Comparison of ENCODE assay signal across 8 mouse cellular contexts in the genomic region with DNA sequence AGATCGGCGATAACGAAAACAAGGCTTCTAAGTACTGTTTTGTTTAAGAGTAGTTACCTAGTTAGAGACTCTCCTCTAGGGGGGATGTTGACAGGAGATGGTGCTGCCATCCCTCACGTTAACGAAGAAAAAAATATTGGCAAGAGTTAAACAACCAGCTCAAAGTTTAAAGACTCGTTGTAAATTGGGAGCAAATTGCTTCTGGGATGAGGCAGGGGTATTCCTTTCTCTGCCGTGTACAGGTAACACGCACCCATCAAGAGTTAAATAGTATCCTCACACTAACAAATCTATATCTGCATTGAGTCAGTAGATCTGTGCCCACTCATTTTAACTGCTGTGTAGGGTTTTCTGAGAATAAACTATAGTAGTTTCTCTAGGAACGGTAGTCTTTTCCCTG. TPM values are rescaled to one million over a fixed set of nuclear protein-coding genes. Genes with fewer than 3 reads are reported as not detected.
DNase-seq lines count a peak whose midpoint lies in the region; ATAC-seq and TF ChIP-seq lines count a peak whose summit lies in the region.

No protein-coding gene starts in this region.

- no peaks in the 10 kb centered on the region for H3K9me3 ChIP-seq in embryonic facial prominence, embryonic 14.5 days (ENCODE audit: control insufficient read depth, low read length)
- H3K9me3 ChIP-seq in intestine, embryonic 16.5 days (ENCODE audit: control insufficient read depth, low read length): no peaks in the 10 kb centered on the region
- H3K9me3 ChIP-seq in neural tube, embryonic 13.5 days: no peaks in the 10 kb centered on the region

- peak overlapping the region; percentile 57 for H3K4me2 ChIP-seq in embryonic facial prominence, embryonic 14.5 days (ENCODE audit: low read depth, low read length)
- peak overlapping the region; percentile 77 for H3K4me2 ChIP-seq in intestine, embryonic 16.5 days (ENCODE audit: low read depth, low read length)
- H3K4me2 ChIP-seq in neural tube, embryonic 13.5 days: peak overlapping the region; percentile 81

- H3K9ac ChIP-seq in embryonic facial prominence, embryonic 14.5 days (ENCODE audit: low read depth, low read length): peak overlapping the region; percentile 93
- peak overlapping the region; percentile 95 for H3K9ac ChIP-seq in intestine, embryonic 16.5 days (ENCODE audit: low read depth, low read length)
- H3K9ac ChIP-seq in neural tube, embryonic 13.5 days: peak overlapping the region; percentile 85

- WGBS in lung, adult 2 months: 5% methylated on average over 9 of the region's 9 CpGs
- WGBS in embryonic facial prominence, embryonic 14.5 days: 6% methylated on average over 9 of the region's 9 CpGs
- WGBS in intestine, embryonic 16.5 days: 6% methylated on average over 9 of the region's 9 CpGs
- WGBS in neural tube, embryonic 13.5 days: 13% methylated on average over 9 of the region's 9 CpGs

- H3K36me3 ChIP-seq in embryonic facial prominence, embryonic 14.5 days (ENCODE audit: control insufficient read depth, insufficient read depth, low read length): peaks cover 29% of the 10 kb centered on the region
- H3K36me3 ChIP-seq in intestine, embryonic 16.5 days (ENCODE audit: control insufficient read depth, insufficient read depth, low read length): peaks cover 11% of the 10 kb centered on the region; the same call in 1 of the 2 replicates
- peaks cover 32% of the 10 kb centered on the region for H3K36me3 ChIP-seq in neural tube, embryonic 13.5 days

- no peak for TF ChIP-seq CTCF in lung, adult 2 months (IDR thresholded peaks at IDR 0.05; ENCODE audit: insufficient read depth, low read length)

- no peak for ATAC-seq in embryonic facial prominence, embryonic 14.5 days (ENCODE audit: low read depth)
- no peak for ATAC-seq in intestine, embryonic 16.5 days
- no peak for ATAC-seq in neural tube, embryonic 13.5 days (ENCODE audit: low read depth)

- TF ChIP-seq POLR2A in lung, adult 2 months (IDR thresholded peaks at IDR 0.05; ENCODE audit: borderline replicate concordance, extremely low read depth, low read depth, low read length): no peak

- DNase-seq in lung, adult 2 months: no peak
- no peak for DNase-seq in lung, adult 18-20 months
- DNase-seq in embryonic facial prominence, embryonic 14.5 days (ENCODE audit: low spot score): no peak
- DNase-seq in right cerebral cortex, adult 2 months (ENCODE audit: low spot score in 2 of 2): no peak
- no peak for DNase-seq in left cerebral cortex, adult 8-10 months (ENCODE audit: low spot score in 2 of 2)
- no peak for DNase-seq in cerebellum, postnatal 14 days

- H3K4me3 ChIP-seq in lung, adult 2 months (replicated peaks; ENCODE audit: extremely low read depth, low read depth, low read length): peak overlapping the region; percentile 87
- H3K4me3 ChIP-seq in embryonic facial prominence, embryonic 14.5 days (ENCODE audit: low read depth, low read length): peak overlapping the region; percentile 94
- peak overlapping the region; percentile 95 for H3K4me3 ChIP-seq in intestine, embryonic 16.5 days (ENCODE audit: low read length)
- H3K4me3 ChIP-seq in neural tube, embryonic 13.5 days: peak overlapping the region; percentile 73

- no peaks in the 10 kb centered on the region for H3K4me1 ChIP-seq in lung, adult 2 months (ENCODE audit: control insufficient read depth, insufficient read depth, low read length)
- peaks cover 5% of the 10 kb centered on the region; the same call in 1 of the 2 replicates for H3K4me1 ChIP-seq in embryonic facial prominence, embryonic 14.5 days (ENCODE audit: control insufficient read depth, insufficient read depth, low read length)
- H3K4me1 ChIP-seq in intestine, embryonic 16.5 days (ENCODE audit: control insufficient read depth, insufficient read depth, low read length): peaks cover 7% of the 10 kb centered on the region
- peaks cover 19% of the 10 kb centered on the region for H3K4me1 ChIP-seq in neural tube, embryonic 13.5 days (replicated peaks)

- no peaks in the 10 kb centered on the region for H3K27me3 ChIP-seq in embryonic facial prominence, embryonic 14.5 days (replicated peaks; ENCODE audit: control insufficient read depth, insufficient read depth, low read length)
- no peaks in the 10 kb centered on the region for H3K27me3 ChIP-seq in intestine, embryonic 16.5 days (replicated peaks; ENCODE audit: control insufficient read depth, insufficient read depth, low read length)
- H3K27me3 ChIP-seq in neural tube, embryonic 13.5 days: no peaks in the 10 kb centered on the region

- H3K27ac ChIP-seq in embryonic facial prominence, embryonic 14.5 days (replicated peaks; ENCODE audit: low read depth, low read length): peak overlapping the region; percentile 87
- H3K27ac ChIP-seq in intestine, embryonic 16.5 days (ENCODE audit: low read length): peak overlapping the region; percentile 76
- H3K27ac ChIP-seq in neural tube, embryonic 13.5 days (replicated peaks): peak overlapping the region; percentile 93

RNA-seq across cellular contexts. Expression of a gene that starts 3.3 kb away (rescaled TPM):
- 13.6 and 18.9 TPM in 2 replicates for polyA plus RNA-seq in lung, adult 2 months (2012; rRNA removed)
- polyA plus RNA-seq in embryonic facial prominence, embryonic 14.5 days (2014; fragmentation: Nextera tagmentation; extraction: Ambion mirVana): 102 and 124 TPM in 2 replicates
- 115 and 130 TPM in 2 replicates for polyA plus RNA-seq in intestine, embryonic 16.5 days (2015; fragmentation: Nextera tagmentation; extraction: Ambion mirVana)
- 94.3 and 96.2 TPM in 2 replicates for polyA plus RNA-seq in neural tube, embryonic 13.5 days (2015; fragmentation: Nextera tagmentation; extraction: Ambion mirVana)
- 10 to 100 TPM; 14.7 to 22.6 (median 17.6) TPM for total RNA-seq in left cerebral cortex, adult 8-10 months (2022)

RNA-seq across cellular contexts. Expression of a gene that starts 27.4 kb away (rescaled TPM):
- 103 and 111 TPM in 2 replicates for polyA plus RNA-seq in lung, adult 2 months (2012; rRNA removed)
- polyA plus RNA-seq in embryonic facial prominence, embryonic 14.5 days (2014; fragmentation: Nextera tagmentation; extraction: Ambion mirVana): 319 and 331 TPM in 2 replicates
- polyA plus RNA-seq in intestine, embryonic 16.5 days (2015; fragmentation: Nextera tagmentation; extraction: Ambion mirVana): 401 and 405 TPM in 2 replicates
- 337 and 354 TPM in 2 replicates for polyA plus RNA-seq in neural tube, embryonic 13.5 days (2015; fragmentation: Nextera tagmentation; extraction: Ambion mirVana)
- total RNA-seq in left cerebral cortex, adult 8-10 months (2022): 100 to 1,000 TPM; 205 to 223 (median 213) TPM

RNA-seq across cellular contexts. Expression of a gene that starts 28.0 kb away (rescaled TPM):
- polyA plus RNA-seq in lung, adult 2 months (2012; rRNA removed): 1.2 and 2.0 TPM in 2 replicates
- 29.2 and 34.0 TPM in 2 replicates for polyA plus RNA-seq in embryonic facial prominence, embryonic 14.5 days (2014; fragmentation: Nextera tagmentation; extraction: Ambion mirVana)
- 36.1 and 39.4 TPM in 2 replicates for polyA plus RNA-seq in intestine, embryonic 16.5 days (2015; fragmentation: Nextera tagmentation; extraction: Ambion mirVana)
- polyA plus RNA-seq in neural tube, embryonic 13.5 days (2015; fragmentation: Nextera tagmentation; extraction: Ambion mirVana): 33.3 and 35.4 TPM in 2 replicates
- 10 to 100 TPM; 17.3 to 22.8 (median 18.4) TPM for total RNA-seq in left cerebral cortex, adult 8-10 months (2022)

Comparison
In these comparisons a context has a peak if more than half of its experiments do, and no peak if none do; other contexts are left out.
1. RNA of a gene that starts 28.0 kb away (polyA plus RNA-seq): 36.1 to 39.4 TPM in intestine, embryonic 16.5 days, 33.3 to 35.4 TPM in neural tube, embryonic 13.5 days and 29.2 to 34.0 TPM in embryonic facial prominence, embryonic 14.5 days; 1.2 to 2.0 TPM in lung, adult 2 months; every median in the first group is over 10 times any median in the second.
2. Peak in every context shown above with its lines, with median percentiles within 50 percentile points of each other: H3K4me3 ChIP-seq, H3K27ac ChIP-seq, H3K4me2 ChIP-seq and H3K9ac ChIP-seq.